Mouse (Mus musculus) adrenal gland, postnatal 25 days (tissue): ENCODE results near the gene Ankrd44. TPM values are rescaled to one million over a fixed set of nuclear protein-coding genes. Genes with fewer than 3 reads are reported as not detected.

Experiments used
- DNase-seq: peaks from one replicate; pipeline ENCODE4 v3.0.0; 2021; ENCODE audit warnings: mixed read lengths
- total RNA-seq: library from RNA; stranded (reverse); gene quantifications from 2 replicates; pipeline ENCODE4 v1.2.3, GENCODE M21; 2021

The Ankrd44 gene
- total RNA-seq, 1 experiment from 2014 or later, result 20.4 TPM

GRCm38 (mm10) chr1:54755690-54756365, 170.4 kb downstream of the Ankrd44 start:
- no peak for DNase-seq

DNA sequence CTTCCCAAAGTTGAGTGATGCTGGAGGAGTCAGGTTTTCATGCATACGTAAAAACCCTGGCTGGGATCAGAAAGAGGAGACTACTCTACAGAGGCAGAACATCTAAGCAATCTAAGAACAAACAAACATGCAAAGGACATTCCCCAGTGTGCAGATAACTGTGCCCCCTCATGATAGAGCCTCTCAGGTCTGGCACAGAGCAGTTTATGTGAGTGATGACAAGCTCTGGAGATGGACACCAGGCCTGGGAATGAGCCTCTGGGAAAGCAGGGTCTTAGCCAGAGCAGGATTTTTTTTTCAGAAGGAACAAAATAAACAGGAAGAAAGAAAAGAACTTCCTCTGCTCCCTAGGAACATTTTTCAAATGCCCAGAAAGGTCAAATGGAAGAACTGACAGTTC, 176.2 kb downstream of the Ankrd44 start:
- DNase-seq, result no peak

GRCm38 (mm10) chr1:54749516-54749915, 176.7 kb downstream of the Ankrd44 start:
- DNase-seq, result no peak

GRCm38 (mm10) chr1:54747785-54748420, 178.3 kb downstream of the Ankrd44 start:
- no peak for DNase-seq

- no peak for DNase-seq
Observed at GRCm38 (mm10) chr1:54745666-54746065, 180.5 kb downstream of the Ankrd44 start.

GRCm38 (mm10) chr1:54744171-54744570, 182.0 kb downstream of the Ankrd44 start:
- DNase-seq, result no peak

GRCm38 (mm10) chr1:54743072-54743471, 183.1 kb downstream of the Ankrd44 start:
- no peak for DNase-seq

GRCm38 (mm10) chr1:54740936-54741335, 185.3 kb downstream of the Ankrd44 start:
- DNase-seq, result no peak

- DNase-seq, result no peak
Observed at GRCm38 (mm10) chr1:54737472-54737871, 188.7 kb downstream of the Ankrd44 start.

- DNase-seq, result no peak
Observed at GRCm38 (mm10) chr1:54734917-54735664, 191.1 kb downstream of the Ankrd44 start.

DNA sequence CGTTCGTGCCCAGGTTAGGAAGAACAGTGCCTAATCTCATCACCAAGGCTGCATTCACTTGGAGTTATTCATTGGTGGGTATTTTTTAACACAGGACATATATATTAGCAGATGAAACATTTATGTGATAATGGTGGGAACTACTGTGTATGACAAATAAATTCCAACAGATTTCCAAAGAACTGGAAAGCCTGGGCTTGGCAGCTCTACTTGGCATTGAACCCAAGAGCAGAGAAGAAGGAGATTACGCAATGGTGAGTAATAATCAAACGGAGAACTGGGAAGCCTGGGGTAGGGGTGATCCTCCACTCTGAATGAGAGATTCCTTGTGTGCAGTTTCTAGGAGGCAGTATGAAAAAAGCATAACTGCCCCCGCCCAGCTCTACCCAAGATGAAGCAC, 196.9 kb downstream of the Ankrd44 start:
- DNase-seq, result no peak

DNA sequence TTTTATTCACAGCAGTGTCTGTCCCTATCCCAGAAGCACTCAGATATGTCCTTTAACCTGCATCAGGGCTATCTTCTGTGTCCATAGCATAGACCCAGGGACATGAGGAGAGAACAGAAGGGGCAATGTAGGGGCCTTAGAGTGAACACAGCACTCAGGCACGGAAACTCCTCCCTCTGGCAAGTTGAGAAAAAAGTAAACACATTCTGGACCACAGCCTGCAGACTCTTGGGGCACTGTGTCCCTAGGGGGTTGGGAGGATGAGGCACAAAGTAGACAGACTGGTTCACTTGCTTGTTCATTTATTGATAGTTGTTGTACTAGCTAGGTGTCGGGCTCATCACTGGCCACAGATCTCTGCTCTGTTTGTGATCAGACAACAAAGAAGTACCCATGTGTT, 199.6 kb downstream of the Ankrd44 start:
- DNase-seq, result no peak

DNA sequence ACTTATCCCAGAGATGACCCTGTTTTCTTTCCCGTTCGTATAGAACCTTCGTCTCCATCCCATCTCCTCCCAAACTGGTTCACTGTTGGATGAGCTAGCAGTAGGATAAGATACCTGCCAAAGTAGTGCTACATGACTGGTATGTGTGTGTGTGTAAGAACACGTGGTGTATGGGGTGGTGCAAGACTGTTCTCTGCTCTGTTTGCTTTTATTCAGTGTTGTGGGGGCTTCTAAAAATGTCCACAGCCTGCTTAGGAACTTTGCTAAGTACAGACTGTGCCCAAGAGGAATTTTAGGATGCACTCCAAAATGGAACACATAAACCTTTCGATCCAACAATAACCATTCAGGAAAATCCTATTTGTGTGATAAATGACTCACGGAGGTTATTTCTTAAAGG, 209.3 kb downstream of the Ankrd44 start:
- DNase-seq, result no peak

DNA sequence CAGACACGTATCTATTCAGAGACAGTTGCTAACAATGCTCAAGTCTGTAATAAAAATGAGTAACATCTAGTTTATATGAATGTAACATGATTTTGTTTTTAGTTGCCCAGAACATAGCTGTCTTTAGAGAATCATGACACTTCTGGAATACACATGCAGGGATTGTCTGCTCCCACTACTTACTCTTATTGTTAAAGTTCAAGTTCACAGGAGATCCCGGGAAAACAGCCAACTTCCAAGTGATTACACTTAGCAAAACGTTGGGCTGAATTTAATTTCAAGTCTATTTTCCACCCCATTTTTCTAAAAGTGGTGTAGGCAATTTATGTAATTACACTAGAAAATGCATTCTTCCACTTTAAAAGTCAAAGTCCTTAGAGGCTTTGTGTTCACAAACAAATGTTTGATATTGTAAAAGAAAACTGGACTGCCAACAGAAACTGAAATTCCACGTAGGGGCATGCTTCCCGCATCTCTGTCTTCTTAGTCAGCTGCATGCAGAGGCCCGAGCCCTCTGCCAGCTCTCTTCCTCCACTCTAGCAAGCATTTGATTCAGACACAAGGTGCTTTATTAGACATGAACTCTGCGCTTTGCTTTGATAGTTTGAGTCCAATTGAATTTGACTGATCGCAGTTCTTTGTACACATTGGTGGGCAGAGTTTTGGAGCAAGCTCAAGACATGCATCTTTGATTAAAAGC, 211.0 kb downstream of the Ankrd44 start:
- DNase-seq, result no peak

DNA sequence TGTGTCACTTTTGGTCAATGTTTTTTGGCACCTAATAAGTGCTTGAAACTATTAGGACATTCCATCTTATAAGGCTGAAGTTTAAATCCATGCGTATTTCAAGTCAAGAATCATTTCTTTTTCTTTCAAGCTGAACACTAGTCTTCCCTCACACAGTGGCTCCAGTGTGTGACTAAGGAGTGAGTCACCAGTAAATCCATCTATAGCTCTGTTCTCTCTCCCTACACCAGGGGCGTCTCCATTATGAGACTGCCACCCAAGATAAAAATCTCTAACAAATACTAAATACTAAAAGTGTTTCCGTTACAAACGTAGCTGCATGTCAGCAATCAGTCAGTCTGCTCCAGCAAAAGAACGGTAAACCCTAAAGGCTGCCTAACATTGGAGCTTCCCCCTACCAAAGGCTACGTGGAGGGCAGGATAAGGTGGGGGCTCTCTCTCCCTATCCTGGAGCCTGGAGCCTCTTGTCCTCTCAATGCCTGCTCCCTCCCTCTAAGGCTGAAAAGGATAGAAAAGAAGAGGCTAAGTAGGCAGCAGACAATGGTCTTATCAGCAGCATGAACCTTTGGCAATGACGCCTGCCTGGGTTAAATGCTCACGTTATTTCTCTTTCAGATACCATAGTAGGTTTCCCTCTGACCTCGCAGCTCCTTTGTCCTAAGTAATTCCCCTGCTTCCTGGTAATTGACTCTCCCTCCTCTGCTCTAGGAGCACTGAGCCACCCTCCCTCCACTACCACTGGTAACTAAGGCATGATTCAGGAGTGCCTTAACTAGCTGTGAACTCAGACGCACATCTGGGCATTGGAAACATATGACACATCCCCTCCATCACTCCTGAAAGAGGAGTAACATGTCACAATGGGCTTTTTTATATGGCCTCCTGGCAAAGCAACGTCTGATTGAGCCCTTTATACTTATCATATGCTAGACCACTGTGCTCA, 212.7 kb downstream of the Ankrd44 start:
- DNase-seq, result no peak

DNA sequence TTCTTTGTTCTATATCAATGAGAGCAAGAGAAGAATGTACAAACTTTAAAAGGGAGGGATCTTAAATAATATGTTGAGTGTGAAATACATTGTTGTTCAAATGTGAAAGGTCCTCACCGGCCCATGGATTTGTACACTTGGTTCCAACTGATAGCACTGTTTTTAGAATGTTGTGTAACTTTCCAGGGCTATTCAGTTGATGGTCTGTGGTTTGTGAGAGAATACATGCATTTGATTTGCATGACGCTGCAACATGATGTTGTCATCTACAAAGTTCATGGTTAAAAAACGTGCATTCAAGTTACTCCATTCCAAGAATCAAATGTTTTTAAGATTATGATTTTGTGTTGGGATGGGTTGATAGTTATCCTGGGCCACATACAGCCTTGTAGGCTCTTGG, 214.6 kb downstream of the Ankrd44 start:
- no peak for DNase-seq

- no peak for DNase-seq
Observed at GRCm38 (mm10) chr1:54710550-54710949, 215.6 kb downstream of the Ankrd44 start.

- no peak for DNase-seq
Observed at GRCm38 (mm10) chr1:54707888-54708565, 218.2 kb downstream of the Ankrd44 start.

DNA sequence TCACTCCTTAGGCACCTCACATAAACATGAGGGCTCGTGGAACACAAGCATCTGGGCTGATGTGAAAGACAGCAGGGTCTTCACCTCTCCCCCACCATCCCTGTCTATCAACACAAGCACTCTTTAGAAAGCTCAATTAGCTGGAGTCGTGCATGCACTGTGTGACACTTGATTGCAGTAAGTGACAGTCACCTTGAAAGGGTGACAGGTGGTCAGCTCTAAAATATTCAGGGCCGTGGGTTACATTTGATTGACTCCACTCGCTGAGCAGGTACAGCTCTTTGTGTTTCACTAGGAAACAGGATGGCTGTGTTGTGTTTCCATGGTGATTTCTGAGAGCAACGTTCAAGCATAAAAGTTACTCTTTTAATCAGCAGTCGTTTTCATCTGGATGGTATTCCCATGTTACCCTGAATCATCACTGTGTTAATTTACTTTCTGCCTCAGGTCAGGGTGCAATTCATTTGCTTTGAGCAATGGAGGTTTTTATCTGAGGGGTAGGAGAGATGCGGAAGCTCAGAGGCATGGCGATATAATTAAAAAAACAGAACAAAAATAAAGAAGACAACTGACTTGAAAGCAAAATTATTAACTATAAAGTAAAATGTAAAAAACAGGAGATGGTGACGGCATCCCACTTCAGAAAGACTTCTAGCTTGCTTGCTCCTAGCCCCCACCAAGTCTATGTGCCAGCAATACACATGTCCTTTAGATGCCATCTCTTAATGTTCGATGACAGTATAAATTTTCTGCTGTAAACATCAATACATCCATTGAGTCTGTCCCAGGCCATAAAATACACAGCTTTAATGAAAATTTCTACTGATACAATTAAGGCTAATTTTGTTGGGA, 218.9 kb downstream of the Ankrd44 start:
- DNase-seq, result no peak

DNA sequence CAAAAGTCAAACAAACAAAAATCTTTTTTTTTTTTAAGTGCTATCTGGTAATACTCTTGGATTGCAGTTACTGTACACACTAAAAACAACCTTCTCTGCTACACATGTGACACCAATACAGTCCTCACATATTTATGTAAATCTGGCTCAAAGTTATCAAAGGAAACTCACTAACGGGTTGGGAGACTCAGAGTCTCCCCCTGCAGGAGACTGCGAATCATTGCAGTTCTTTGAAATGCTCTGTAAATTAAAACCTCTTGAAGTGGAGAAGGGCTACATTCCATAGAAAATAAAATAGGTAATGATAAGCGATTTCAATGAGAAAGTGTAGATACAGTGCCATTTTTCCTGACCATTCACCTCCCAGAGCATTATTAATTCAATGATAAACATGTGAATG, 219.6 kb downstream of the Ankrd44 start:
- DNase-seq, result no peak
